Mouse (Mus musculus): Measurements from ENCODE around the gene Neurl2. TPM values are rescaled to one million over a fixed set of nuclear protein-coding genes. Genes with fewer than 3 reads are reported as not detected.
"Not testable (repeated sequence)": the region's sequence is repeated elsewhere in the genome, so short reads cannot be mapped to it uniquely, and the experiment has no call there.

The Neurl2 gene
- 2.1 TPM in 1 of 2 replicates, not detected in the other for total RNA-seq (2017)

GRCm38 (mm10) chr2:164833314-164833959, at the start of gene Neurl2:
Gene Neurl2 (minus strand): TSS chr2:164833456.
- peak; percentile 38 to 62 for ATAC-seq (replicated peaks in 1 of 2; ENCODE audit: insufficient read depth in 1 of 2, low FRiP score in 2 of 2, low TSS enrichment in 1 of 2, low read depth in 1 of 2, poor library complexity in 2 of 2, severe bottlenecking in 2 of 2)

GRCm38 (mm10) chr2:164882619-164883018, 49.4 kb upstream of the Neurl2 start:
- ATAC-seq (replicated peaks in 1 of 2; ENCODE audit: insufficient read depth in 1 of 2, low FRiP score in 2 of 2, low TSS enrichment in 1 of 2, low read depth in 1 of 2, poor library complexity in 2 of 2, severe bottlenecking in 2 of 2), result no peak

GRCm38 (mm10) chr2:164879568-164880277, 46.5 kb upstream of the Neurl2 start:
- peak; percentile 83 to 88 for ATAC-seq (replicated peaks in 1 of 2; ENCODE audit: insufficient read depth in 1 of 2, low FRiP score in 2 of 2, low TSS enrichment in 1 of 2, low read depth in 1 of 2, poor library complexity in 2 of 2, severe bottlenecking in 2 of 2)

GRCm38 (mm10) chr2:164879228-164879567, 45.9 kb upstream of the Neurl2 start, which contains the start of gene Pcif1:
Gene Pcif1 (plus strand): TSS chr2:164879304.
- ATAC-seq (replicated peaks in 1 of 2; ENCODE audit: insufficient read depth in 1 of 2, low FRiP score in 2 of 2, low TSS enrichment in 1 of 2, low read depth in 1 of 2, poor library complexity in 2 of 2, severe bottlenecking in 2 of 2), result peak; percentile 47 to 51; a peak in 3 of 4 replicates

GRCm38 (mm10) chr2:164878509-164879227, 45.4 kb upstream of the Neurl2 start:
- ATAC-seq (replicated peaks in 1 of 2; ENCODE audit: insufficient read depth in 1 of 2, low FRiP score in 2 of 2, low TSS enrichment in 1 of 2, low read depth in 1 of 2, poor library complexity in 2 of 2, severe bottlenecking in 2 of 2), result peak; percentile 49 to 53

- ATAC-seq (replicated peaks in 1 of 2; ENCODE audit: insufficient read depth in 1 of 2, low FRiP score in 2 of 2, low TSS enrichment in 1 of 2, low read depth in 1 of 2, poor library complexity in 2 of 2, severe bottlenecking in 2 of 2), result not testable (repeated sequence)
Observed at GRCm38 (mm10) chr2:164877376-164878215, 44.3 kb upstream of the Neurl2 start.

- ATAC-seq (replicated peaks in 1 of 2; ENCODE audit: insufficient read depth in 1 of 2, low FRiP score in 2 of 2, low TSS enrichment in 1 of 2, low read depth in 1 of 2, poor library complexity in 2 of 2, severe bottlenecking in 2 of 2), result not testable (repeated sequence)
Observed at GRCm38 (mm10) chr2:164875648-164876047, 42.4 kb upstream of the Neurl2 start.

- ATAC-seq (replicated peaks in 1 of 2; ENCODE audit: insufficient read depth in 1 of 2, low FRiP score in 2 of 2, low TSS enrichment in 1 of 2, low read depth in 1 of 2, poor library complexity in 2 of 2, severe bottlenecking in 2 of 2), result no peak
Observed at GRCm38 (mm10) chr2:164874239-164874769, 41.0 kb upstream of the Neurl2 start.

- ATAC-seq (replicated peaks in 1 of 2; ENCODE audit: insufficient read depth in 1 of 2, low FRiP score in 2 of 2, low TSS enrichment in 1 of 2, low read depth in 1 of 2, poor library complexity in 2 of 2, severe bottlenecking in 2 of 2), result no peak
Observed at GRCm38 (mm10) chr2:164873621-164874020, 40.4 kb upstream of the Neurl2 start.

GRCm38 (mm10) chr2:164871602-164872303, 38.5 kb upstream of the Neurl2 start:
- ATAC-seq (replicated peaks in 1 of 2; ENCODE audit: insufficient read depth in 1 of 2, low FRiP score in 2 of 2, low TSS enrichment in 1 of 2, low read depth in 1 of 2, poor library complexity in 2 of 2, severe bottlenecking in 2 of 2), result no peak

- ATAC-seq (replicated peaks in 1 of 2; ENCODE audit: insufficient read depth in 1 of 2, low FRiP score in 2 of 2, low TSS enrichment in 1 of 2, low read depth in 1 of 2, poor library complexity in 2 of 2, severe bottlenecking in 2 of 2), result peak in 1 of 2 experiments; percentile 37; a peak in 1 of 4 replicates
Observed at GRCm38 (mm10) chr2:164868491-164868890, 35.2 kb upstream of the Neurl2 start.

- no peak for ATAC-seq (replicated peaks in 1 of 2; ENCODE audit: insufficient read depth in 1 of 2, low FRiP score in 2 of 2, low TSS enrichment in 1 of 2, low read depth in 1 of 2, poor library complexity in 2 of 2, severe bottlenecking in 2 of 2)
Observed at GRCm38 (mm10) chr2:164867566-164867965, 34.3 kb upstream of the Neurl2 start.

GRCm38 (mm10) chr2:164866741-164867551, 33.7 kb upstream of the Neurl2 start:
- ATAC-seq (replicated peaks in 1 of 2; ENCODE audit: insufficient read depth in 1 of 2, low FRiP score in 2 of 2, low TSS enrichment in 1 of 2, low read depth in 1 of 2, poor library complexity in 2 of 2, severe bottlenecking in 2 of 2), result peak; percentile 63 to 75

- no peak for ATAC-seq (replicated peaks in 1 of 2; ENCODE audit: insufficient read depth in 1 of 2, low FRiP score in 2 of 2, low TSS enrichment in 1 of 2, low read depth in 1 of 2, poor library complexity in 2 of 2, severe bottlenecking in 2 of 2)
Observed at GRCm38 (mm10) chr2:164864593-164864992, 31.3 kb upstream of the Neurl2 start.

GRCm38 (mm10) chr2:164863411-164863810, 30.2 kb upstream of the Neurl2 start:
- ATAC-seq (replicated peaks in 1 of 2; ENCODE audit: insufficient read depth in 1 of 2, low FRiP score in 2 of 2, low TSS enrichment in 1 of 2, low read depth in 1 of 2, poor library complexity in 2 of 2, severe bottlenecking in 2 of 2), result not testable (repeated sequence)
